Mouse (Mus musculus): ENCODE data around the gene Cers6.

GRCm38 (mm10) chr2:69109246-69109645 lies 248.0 kb downstream of the Cers6 start:
- TF ChIP-seq POLR2A (IDR thresholded peaks at IDR 0.05; ENCODE audit: low read depth, low read length) (no peak), CTCF (IDR thresholded peaks at IDR 0.05; ENCODE audit: extremely low read depth, insufficient read depth, insufficient read length, insufficient replicate concordance) (no peak)
